Mouse (Mus musculus) small intestine, adult 2 months (tissue): ENCODE measurements around the gene Senp8.

Experiments
- CTCF ChIP-seq: fragments of 200-500 bp; IDR thresholded peaks from 2 replicates; pipeline ENCODE4 v1.5.1; 2012; ENCODE audit warnings: low read depth, mild to moderate bottlenecking, control low read depth, inconsistent platforms, low read length, moderate library complexity, mixed read lengths; ENCODE audit not compliant: insufficient replicate concordance, insufficient read length; ENCODE audit errors: extremely low read depth
- POLR2A ChIP-seq: fragments of 200-500 bp; IDR thresholded peaks from 2 replicates; pipeline ENCODE4 v1.6.1; 2012; ENCODE audit warnings: low read depth, mild to moderate bottlenecking, control low read depth, inconsistent platforms, low read length, moderate library complexity

DNA sequence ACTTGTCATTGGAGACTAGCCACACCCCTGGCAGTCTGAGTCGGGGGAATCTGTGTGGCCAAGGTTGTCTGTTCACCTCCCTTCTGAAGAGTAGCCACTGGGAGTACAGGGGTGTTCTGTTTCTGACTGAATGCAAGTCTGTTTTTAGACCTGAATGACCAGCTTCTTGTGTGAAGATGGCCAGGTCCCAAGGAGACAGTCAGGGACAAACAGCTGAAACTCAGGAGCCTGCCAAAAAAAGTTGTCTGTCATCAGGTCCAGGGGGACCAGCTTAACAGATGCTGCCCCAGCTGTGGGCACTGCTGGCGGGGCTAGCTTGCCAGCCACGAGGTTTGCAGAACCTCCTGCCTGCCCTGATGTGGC lies 55.1 kb downstream of the Senp8 start:
- TF ChIP-seq POLR2A: no peak
- no peak for TF ChIP-seq CTCF
